Mouse (Mus musculus) embryonic fibroblast, embryonic 13.5 days (primary cell): ENCODE data around the gene Eng.

ENCODE experiments used
- CTCF ChIP-seq: IDR thresholded peaks from 2 replicates; pipeline ENCODE4 v1.5.1; 2011; ENCODE audit warnings: mild to moderate bottlenecking, control low read depth, low read length, moderate library complexity, borderline replicate concordance; ENCODE audit not compliant: insufficient read depth
- POLR2A ChIP-seq: IDR thresholded peaks from 2 replicates; pipeline ENCODE4 v1.6.1; 2011; ENCODE audit warnings: low read depth, mild to moderate bottlenecking, control low read depth, low read length, moderate library complexity

GRCm38 (mm10) chr2:32617109-32617508 is 29.3 kb upstream of the Eng start:
- TF ChIP-seq CTCF, result no peak
- TF ChIP-seq POLR2A, result no peak
